Mouse (Mus musculus): Measurements from ENCODE around the gene Tmprss11f.

GRCm38 (mm10) chr5:86528725-86529124 is 103.5 kb downstream of the Tmprss11f start:
- TF ChIP-seq POLR2A (IDR thresholded peaks at IDR 0.05; ENCODE audit: control insufficient read depth, extremely low read depth, insufficient read depth, low read length, poor library complexity) (no peak), CTCF (IDR thresholded peaks at IDR 0.05; ENCODE audit: borderline replicate concordance, control insufficient read depth, extremely low read depth, insufficient read depth, low read length, poor library complexity) (no peak)
